Mouse (Mus musculus) left cerebral cortex, adult 8-10 months (tissue): ENCODE measurements around the gene Il11ra1. TPM values are rescaled to one million over a fixed set of nuclear protein-coding genes. Genes with fewer than 3 reads are reported as not detected.
A peak's percentile ranks its signal among the peaks of the same experiment; 100 is the strongest.
"Not testable (repeated sequence)": the region's sequence is repeated elsewhere in the genome, so short reads cannot be mapped to it uniquely, and the experiment has no call there.

Experiments
- DNase-seq, 2 experiments: peaks; one replicate each; pipeline ENCODE4 v3.0.0; 2022; ENCODE audit warnings: low spot score in 2 of 2
- total RNA-seq, 4 experiments: library from RNA; stranded (reverse); gene quantifications; 2 replicates each; pipeline ENCODE4 v1.2.4; 2022

The Il11ra1 gene
- total RNA-seq, 4 experiments from 2014 or later, result 31.6 to 45.5 (median 38.1) TPM

DNA sequence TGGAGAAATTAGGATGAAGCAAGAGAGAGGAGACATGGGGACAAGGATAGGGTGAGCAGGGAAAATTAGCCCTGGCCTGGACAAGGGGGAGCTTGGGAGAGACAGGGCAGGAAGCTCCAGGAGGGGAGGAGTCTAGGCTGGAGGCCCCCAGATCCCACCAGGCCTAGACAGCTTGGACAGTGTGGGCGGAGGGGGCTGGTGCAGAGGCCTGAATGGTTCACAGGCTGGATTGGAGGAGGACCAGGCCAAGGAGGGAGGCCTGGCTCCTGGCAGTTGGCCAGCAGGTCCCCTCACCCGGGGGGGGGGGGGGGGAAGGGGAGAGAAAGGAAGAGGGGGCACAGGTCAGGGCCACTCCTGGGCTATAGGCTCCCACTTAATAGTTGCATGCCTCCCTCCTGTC is 20.5 kb upstream of the Il11ra1 start:
- no peak for DNase-seq

DNA sequence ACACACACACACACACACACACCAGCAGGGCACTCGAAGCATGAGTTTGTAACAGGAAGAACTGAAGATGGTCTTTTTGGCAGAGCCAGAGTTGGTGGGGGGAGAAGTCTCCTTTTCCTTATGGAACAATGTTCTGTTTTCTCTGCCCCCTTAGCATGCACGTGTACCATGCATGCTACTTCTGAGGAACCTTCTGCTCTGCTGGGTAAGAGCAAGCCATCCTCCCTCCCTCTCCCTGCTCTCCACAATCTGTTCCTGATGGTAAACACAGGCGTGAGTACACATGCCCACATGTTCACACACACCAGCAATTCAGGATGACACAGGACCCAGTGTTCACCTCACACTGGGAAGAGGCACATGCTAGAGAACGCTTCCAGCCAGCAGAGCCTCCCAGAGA is 18.6 kb upstream of the Il11ra1 start:
- DNase-seq, result peak in 1 of 2 experiments; percentile 76

DNA sequence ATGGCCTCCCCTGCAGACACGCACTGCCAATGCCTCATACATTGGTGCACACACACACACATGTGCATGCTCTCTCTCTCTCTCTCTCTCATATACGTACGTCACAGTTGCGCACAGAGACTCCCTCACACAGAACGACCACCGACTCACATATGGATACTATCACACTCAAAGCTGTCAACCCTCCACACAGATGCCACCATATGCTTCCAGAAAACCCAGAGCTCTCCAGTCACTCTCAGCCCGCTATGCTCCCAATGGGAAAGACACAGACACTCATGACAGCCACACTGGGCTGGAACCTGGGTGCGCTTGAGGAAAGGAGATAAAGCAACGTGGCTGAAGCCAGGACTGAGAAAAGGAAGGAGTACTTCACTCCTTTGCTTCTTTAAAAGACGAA is 17.8 kb upstream of the Il11ra1 start:
- no peak for DNase-seq

DNA sequence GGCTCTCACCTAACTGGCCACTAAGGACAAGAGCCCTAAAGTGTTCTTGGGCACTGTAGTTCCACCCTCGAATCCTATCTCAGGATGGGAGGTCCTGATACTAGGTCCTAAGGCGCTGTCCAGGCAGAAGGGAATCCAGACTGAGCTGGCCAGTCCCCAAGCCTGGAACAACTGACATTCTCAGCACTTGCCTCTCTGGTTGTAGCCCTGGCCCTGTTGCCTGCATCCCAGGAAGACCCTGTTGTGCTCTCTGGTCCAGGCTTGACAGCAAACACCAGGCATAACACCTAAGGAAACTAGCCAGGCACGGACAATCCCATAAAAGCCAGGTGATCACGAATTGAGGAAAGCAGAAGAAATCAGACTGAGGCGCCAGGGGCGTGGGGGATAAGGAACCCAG is 17.0 kb upstream of the Il11ra1 start:
- no peak for DNase-seq

DNA sequence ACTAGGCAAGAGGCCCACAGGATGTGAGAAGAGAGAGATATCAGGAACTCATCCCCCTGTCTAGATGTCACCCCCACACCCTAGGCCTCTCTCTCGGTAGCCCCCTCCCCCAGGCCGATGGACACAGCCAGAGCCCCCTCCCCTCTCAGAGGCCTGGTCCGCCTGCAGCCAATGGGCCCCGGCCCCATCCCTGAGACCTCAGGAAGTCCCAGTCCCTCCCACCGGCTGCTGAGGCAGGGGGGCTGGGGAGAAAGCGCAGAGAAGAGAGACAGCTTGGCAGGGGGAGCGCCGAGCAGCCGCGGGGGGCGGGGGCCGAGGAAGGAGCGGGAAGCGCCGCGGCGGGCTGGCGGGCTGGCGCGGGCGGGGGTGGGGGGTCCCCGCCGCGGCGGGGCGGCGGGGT is 16.5 kb upstream of the Il11ra1 start:
- not testable (repeated sequence) for DNase-seq

DNA sequence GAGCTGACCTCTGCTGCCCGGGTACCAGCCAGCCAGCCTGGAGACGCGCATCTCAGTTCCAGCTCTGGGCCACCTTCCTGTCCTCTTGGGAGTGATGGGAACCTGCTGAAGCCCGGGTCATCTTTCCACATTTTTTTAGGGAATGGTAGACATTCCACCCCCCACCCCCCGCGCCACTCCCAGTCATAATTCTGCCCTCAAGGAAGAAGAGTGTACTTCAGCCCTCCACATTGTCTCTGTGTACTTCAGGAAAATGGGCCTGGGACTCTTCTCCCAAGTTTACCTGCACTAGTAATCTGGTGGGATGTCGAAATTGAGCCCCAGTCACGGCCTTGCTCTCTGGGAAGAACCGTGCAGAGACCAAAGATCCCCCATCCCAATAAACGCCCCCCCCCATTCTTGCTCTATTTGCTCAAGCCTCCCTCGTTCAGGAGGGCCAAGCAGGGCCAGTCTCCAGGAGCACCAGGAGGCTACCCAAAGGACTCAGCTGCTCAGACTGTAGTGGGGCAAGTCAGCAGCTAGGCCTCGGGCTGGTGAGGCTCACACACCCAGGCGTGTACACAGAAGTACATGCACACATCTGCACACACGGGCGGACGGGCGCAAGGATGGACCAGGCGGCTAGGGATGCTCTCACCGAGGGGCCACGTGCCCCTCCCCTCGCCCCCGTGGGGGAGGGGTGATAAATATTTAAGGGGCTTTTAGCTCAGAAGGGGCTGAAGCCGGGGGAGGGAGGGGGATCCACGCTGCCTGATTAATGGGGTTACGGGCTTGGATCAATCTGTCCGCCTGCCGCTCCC is 15.5 kb upstream of the Il11ra1 start:
- DNase-seq, result not testable (repeated sequence)

DNA sequence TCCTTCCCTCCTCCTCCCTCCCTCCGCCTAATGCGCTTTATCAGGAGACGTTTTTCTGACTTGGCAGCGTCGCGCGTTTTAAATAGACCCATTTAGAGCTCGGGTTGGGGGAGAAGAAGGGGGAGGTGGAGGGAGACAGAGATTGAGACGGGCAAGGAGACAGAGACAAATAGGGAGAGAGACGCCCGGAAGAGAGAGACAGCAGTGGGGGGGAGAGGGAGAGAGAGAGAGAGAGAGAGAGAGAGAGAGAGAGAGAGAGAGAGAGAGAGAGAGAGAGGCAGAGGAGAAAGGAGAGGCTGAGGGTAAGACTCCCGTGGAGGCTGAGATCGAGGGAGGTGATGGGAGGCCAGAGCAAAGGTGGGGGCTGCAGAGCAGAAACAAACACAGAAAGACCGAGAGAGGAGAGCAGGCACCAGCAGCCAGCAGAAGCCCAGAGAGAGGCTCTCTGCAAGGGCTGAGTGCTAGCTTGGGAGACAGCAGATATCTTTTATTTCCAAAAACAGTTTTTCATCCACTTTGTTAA is 14.8 kb upstream of the Il11ra1 start:
- DNase-seq, result not testable (repeated sequence)

DNA sequence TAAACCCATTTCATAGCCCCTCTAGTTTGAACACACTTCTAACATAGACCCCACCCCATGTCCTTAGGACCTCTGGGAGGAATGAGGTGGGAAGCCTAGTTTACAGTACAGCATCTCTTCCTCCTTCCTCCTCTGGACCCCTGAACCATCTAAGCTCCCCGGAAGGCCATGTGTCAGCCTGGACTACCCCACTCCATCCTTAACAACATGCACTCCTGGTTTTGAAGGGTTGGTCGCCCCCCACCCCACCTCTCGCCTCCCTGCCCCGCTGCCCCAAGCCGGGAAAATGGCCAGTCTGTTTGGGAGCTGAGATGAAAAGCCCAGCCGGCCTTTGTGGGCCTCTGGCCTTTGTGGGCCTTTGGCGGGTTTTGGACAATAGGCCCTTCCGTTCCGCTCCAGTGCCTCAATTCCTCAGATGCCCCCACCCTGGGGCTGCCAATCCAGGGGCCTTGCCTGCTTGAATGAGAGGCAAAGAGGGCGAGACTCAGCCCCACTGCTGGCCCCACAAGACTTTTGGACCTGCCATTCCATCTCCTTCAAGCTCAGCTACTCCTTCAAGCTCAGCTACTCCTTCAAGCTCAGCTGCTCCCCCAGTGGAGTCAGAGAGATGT is 13.8 kb upstream of the Il11ra1 start:
- not testable (repeated sequence) for DNase-seq

DNA sequence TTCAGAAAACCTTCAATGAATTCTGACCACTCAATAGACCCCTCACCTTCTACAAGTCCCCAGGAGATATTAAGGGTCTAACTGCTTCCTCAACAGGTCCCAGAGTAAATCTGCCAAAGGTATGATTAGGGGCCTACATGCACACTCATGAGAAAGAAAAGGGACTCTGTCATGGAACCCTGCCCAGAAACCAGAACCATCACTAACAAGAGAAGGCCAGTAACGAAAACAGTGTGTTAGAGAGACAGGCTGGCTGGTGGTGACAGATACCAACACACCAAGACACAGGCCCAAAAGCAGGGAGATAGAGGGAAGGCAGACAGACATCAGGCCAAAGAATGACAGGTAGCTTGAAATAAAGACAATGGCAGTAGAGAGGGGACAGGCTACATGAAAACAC is 11.2 kb upstream of the Il11ra1 start:
- DNase-seq, result not testable (repeated sequence)

DNA sequence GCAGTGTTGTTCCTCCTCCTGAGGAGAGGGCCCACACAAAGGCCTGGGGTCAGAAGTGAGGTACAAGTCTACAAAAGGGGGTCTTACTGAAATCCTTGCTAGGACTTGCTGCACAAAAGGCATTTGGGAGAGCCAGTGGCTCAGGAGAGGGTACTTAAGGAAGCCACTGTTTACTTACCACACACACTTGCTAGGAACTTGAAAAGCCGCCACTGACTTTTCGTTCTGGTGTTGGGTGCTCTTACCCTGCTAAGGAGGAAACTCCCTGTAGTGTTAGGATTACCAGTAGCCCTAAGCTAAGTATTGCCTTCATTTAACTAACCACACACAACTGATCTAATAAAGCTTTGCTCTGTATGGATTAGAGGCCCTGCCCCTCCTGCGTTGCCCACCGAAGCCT is 9.8 kb upstream of the Il11ra1 start:
- DNase-seq, result not testable (repeated sequence)

DNA sequence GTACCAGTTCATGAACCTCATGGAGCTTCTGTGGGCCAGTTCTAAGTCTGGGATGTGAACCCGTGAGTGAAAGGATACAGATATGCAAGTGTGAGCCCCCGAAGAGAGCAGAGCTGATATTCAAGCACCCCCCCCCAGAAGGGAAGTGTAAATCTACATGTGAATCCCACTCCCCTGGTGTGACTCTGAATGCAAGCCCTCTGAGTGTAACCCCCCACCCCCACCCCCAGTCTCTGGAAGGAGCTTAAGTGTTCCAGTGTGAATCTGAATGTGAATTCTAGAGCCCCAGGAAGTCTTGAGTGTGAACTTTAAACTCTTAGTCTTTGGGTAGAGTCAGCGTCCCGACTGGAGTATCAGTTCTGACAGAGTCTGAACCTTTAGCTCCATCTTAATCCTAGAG is 6.3 kb upstream of the Il11ra1 start:
- DNase-seq, result not testable (repeated sequence)

DNA sequence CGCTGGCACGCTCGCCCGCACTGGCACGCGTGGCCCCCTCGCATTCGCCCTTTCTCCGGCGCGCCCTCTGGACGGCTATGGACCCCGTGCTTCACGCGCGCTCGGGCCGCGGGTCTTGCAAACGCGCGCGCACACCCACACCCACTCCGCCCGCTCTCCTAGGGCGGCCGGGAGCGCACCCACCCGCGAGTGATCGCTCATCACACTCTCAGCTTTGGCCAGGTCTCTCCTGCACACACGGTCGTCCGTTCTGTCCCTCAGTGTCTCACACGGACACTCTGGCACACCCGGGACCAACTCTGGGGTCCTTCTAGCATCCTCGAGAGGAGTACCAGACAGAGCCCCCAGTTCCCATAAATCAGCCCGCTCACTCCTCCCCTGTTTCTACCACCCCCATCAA is 4.0 kb upstream of the Il11ra1 start:
- DNase-seq, result not testable (repeated sequence)

DNA sequence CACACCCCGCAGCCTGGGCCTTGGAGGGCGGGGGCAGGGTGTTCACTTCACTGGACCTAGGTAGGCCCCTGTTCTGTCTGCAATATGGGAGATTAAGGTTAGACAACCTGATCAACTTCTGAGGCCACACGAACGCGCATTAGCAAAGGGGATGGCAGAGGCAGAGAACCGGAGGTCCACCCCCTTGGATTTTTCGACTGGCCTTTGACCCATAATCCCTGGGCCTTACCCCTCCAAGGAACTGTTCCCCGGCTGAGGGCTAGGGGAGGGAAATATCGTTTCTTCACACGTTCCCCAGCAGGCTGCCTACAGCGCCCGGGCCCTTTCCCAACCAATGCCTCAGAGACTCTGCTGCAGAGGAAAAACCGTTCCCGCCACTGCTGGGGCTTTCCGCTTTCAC is 3.3 kb upstream of the Il11ra1 start:
- not testable (repeated sequence) for DNase-seq

DNA sequence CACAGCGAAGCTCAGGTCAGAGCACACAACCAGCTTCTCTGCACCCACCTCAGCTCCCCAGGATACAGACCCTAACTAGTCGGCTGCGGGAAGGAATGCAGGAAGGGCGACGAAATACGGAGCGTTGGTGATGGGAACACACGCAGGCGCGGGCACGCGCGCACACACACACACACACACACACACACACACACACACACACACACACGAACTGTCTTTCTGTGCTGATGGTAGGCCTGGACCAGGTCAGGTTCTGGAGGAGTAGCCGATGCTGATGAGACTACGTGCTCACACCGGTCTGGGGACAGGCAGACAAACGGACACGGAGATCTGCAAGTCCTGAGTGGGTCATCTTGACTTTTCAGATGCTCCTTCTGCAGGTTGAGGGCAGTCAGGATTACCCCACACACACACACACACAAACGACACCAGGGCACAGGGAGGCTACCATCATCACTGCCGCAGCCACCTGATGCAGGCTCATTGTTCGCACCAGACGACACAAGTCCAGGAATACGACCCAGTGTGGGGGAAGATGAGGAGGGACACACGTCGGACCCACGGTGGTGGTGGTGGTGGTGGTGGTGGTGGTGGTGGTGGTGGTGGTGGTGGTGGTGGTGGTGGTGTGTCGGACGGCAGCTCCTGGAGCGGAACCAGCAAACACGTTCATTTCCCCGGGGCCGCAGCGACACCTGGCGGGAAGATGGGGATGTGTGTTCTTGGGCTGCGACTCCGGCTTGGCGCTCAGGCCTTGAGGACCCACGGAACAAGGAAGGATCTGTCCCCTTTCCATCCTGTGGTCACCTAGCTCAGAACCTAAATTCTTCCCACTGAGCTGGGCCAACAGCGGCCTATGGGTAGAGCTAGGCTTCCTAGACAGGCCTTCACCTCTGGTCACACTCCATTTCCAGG is 2.6 kb upstream of the Il11ra1 start, which contains the start of gene Cntfr:
TSS of gene Cntfr (minus strand) at position 160 of the 912 bp plus-strand sequence.
- peak in 1 of 2 experiments; percentile 80 for DNase-seq

DNA sequence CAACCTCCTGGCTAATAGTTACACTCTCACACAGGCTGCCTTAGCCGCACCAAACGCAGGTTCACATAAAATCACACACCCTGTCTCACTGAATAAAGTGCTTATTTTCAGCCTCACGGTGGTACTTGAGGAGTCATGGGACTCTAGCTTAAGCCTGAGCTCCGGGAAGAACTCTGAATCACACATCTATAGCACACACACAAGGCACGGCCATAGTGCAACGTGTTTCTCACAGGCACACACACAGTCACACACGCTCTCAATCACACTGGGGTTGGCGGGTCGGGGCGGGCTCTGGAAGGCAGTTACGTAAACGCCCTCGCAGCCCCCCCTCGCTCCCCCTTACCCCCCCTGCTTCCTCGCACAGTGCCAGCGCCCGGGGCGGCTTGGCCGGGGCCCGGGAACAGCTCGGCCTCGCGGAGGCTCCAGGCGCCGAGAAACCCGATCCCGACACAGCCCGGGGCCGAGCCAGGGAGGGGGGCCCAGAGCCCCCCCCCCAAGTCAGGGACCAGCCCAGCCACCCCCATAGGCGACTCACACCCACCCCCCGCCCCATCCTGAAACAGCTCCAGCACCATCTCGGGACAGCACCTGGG is 1.3 kb upstream of the Il11ra1 start:
- DNase-seq, result not testable (repeated sequence)

DNA sequence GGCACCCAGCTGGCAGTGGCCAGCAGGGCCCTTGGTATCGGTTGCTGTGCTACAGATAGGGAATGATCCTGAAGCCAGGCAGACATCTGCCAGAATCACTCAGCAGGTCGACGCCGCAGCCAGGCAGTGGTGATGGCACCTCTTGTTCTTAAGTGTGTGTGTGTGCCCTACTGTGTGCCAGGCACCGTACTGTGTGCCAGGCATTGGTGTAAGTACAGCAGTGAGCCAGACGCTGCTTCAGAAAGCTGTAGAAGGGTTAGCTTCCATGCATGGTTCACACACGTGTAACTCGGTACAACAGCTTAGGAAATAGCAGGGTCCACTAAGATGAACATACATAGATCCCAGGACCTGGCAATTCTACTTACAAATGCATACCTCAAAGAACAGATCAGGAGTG is 435 bp downstream of the Il11ra1 start:
- DNase-seq, result not testable (repeated sequence)

DNA sequence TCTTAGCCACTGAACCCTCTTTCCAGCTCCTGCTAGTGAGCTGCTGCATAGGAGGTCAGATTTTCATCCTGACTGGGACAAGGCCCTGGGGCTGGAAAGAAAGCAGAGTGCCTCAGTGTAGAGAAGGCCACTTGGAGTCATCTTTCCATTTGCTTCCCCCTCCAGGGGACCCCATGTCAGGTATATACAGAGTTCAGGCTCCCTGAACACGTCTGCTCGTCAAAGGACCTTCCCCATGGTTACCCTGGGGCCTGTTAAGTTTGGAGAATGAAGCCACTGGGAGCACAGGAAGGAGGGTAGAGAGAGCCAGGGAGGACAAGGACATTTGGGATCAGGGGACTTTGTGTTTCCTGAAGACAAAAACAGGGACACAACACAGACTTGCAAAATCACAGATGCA is 2.4 kb downstream of the Il11ra1 start:
- not testable (repeated sequence) for DNase-seq

DNA sequence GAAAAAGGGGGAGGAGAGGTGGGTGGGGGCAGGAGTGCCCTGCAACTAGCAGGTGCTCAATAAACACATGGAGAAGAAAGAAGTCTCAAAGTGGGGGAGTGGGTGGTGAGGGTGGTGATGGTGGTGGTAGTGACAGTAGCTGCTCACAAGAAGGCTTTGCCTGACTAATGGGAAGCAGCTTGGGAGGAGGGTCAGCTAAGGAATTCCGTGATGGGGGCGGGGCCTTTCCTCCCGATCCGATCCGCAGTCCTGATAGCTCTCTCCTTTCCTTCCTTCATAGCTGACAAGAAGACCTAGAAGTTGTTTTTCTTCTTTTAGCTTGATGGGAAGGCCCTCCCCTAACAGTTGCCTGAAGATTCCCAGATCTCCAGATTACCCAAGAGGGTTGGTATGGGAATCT is 4.9 kb downstream of the Il11ra1 start:
- no peak for DNase-seq

DNA sequence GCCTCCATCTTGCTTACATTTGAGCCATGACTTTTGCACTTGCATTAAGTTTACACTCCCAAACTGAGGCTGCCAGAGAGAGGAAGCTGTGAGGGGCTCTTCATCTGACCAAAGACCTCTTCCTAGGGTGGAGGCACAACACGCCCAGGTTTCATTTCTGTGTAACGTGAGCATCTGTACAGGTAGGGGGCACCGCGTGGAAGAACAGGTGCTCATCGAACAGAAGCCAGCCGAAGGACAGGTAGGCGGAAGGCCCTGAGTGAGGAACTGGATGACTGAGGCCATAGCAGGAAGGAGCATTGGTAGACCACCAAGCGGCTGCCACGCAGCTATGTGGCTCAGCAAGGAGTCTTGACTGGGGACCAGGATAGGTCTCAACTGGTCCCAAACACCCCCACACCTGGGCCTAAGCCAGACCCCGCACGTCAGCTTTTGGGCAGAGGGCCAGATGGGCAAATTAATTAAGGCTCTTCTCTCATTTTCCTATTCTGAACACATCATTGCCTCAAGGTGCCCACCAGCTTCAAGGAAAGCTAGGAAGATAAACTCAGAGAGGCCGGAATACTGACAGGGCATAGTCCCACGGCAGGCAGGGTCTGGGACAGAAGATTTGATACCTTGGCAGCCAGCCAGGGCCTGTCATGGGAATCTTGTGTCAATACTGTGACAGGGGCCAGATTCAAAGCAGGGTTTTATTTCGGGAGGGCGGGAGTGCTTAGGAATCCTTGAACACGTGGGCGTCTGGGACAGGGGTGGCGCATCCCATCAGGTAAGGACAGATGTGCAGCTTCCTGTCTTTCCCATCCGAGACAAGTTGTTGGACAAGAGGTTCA is 6.3 kb downstream of the Il11ra1 start:
- no peak for DNase-seq

DNA sequence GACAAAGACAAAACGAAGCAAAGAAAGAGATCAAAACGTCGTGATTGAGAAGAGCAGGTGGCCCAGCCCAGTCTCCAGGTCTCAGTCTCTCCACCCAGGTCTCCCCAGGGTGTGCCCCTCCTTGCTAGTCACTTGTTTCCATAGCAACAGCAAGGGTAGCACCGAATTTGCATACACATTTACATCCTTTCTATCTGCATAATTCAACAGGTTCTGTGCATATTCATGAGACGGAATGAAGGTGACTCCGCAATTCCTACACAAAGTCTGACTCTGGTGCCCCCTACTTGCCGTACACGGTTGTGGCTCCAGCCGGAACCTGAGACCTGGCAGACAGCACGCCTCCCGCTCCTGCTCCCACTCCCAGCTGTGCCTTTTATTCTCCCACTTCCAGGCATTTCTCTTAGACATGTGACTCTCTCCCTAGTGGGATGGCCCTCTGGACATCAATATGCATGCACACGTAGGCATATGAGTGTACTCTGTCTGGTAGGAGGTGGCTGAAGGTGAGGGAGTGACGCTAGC is 7.3 kb downstream of the Il11ra1 start:
- peak; percentile 65 to 83 for DNase-seq
